Mouse (Mus musculus): Measurements from ENCODE around the gene Ppt1.

- no peak for TF ChIP-seq CTCF (IDR thresholded peaks at IDR 0.05; ENCODE audit: low read depth)
- no peak for TF ChIP-seq EP300 (IDR thresholded peaks at IDR 0.05; ENCODE audit: low read depth)
These were observed 34.7 kb downstream of the Ppt1 start for GRCm38 (mm10) chr4:122870741-122871140.
